Mouse (Mus musculus) thymus, postnatal 36 days (tissue): ENCODE results near the gene Crispld2.

Experiments used
- DNase-seq, 2 experiments: peaks; one replicate each; pipeline ENCODE4 v3.0.0; 2022; ENCODE audit warnings: mixed read lengths in 2 of 2

The Crispld2 gene

DNA sequence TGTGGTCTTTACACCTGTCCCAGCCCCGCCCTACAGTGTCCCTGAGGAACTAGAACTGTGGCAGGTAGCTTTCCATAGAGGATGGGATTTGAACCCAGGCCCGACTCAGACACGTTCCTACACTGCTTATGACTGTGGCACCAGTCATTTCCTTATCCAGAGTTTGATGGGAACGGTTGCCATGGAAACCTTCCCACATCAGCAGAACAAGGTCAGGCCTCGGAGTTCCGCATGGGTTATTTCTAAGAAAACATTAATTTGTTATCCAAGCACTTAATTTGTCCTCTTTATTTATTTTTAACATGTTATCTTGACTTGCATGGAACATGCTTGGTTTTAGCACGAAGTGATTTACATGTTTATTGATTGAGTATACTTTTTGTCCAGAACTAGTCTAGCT lies 9.5 kb downstream of the Crispld2 start:
- DNase-seq: no peak

DNA sequence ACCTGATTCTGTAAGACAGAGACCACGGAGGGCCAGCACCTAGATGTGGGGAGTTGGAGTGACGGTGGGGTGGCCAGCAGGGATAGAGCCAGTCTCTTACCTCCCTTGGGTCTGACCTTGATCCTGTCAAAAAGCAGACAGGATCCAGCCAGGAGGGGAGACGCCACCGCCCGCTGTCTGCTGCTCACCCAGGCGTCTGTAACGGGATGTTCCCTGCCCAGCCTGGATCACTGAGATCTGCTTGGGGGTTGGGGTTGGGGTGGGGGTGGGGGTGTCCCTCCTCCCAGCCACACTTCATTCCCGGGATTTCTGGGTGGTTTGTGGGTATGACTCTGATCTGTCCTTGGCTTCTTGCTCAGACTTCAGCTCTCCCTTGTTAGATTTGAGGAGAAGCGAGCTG lies 10.1 kb downstream of the Crispld2 start:
- no peak for DNase-seq

DNA sequence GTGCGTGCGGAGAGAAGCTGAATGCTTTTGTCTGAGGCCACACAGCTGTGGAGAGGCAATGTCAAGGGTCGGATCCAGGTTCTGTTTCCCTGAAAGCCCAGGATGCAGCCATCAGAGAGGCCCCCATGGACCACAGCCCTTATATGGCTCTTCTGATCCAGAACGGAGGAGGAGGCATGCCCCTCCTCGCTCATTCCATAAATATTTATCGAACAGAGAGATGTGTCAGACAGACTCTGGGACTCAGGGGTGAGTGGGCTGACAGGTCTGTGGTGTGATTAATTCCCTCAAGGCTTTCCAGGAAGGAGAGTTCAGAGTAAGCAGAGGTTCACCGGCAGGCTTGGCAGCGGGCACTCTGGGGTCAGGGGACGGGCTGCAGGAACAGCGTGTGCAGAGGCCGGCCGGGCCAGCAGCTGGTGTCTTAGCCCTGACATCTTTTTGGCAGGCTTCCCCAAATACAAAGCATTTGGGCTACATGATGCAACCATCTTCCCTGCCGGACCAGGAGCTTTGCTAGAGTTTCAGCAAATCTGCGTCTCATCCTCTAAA lies 12.0 kb downstream of the Crispld2 start:
- DNase-seq: no peak

DNA sequence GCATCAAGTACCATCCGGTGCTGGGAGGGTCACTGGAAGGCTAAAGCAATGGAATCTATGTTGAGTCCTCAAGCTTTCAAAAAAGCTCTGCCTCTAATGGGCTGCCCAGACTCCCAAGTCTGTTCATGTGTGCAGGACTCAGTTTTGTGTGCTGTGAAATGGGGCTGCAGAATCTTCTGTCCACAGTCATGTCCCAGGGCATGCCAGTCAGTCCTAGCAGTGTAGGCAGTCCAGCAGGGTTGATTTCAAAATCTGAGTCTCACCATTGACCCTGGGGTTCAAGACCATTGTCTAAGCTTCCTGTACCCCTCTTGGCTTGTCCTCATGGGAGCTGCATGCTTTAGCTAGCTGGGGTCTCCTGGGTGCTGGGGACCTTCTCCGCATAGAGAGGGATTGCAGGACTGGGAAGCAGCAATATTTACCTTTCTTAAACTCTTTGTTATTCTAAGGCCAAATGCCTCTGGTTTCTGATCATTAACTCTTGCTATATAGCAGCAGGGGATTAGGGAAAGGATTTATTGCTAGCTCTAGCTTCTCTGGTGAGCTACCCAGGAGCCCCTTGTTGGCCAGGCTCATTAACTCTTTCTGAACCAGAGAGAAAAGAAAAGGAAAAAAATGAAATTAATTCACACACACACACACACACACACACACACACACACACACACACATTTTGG lies 12.6 kb downstream of the Crispld2 start:
- DNase-seq: no peak

DNA sequence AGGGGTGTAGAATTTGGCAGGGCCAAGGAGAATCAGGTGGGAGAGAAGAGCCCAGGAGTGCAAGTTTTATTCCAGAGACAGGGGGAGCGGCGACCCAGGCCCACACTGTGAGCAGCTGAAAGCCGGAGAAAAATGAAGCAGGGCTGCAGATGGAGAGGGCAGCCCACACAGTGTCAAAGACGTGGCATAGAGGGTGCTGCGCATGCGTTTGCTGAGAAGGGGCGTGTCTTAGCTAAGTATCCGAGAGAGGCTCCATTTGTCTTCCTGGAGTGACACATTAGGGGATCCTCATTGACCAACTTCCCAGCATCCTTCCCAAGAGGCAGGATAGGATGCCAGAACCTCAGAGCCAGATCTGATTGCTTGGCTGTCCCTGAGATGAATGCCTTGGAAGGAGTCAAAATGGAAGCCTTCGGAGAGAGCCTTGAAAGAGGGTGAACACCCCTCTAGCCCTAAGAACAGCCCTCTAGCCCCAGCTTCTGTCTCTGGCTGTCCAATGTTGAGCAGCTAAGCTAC lies 14.5 kb downstream of the Crispld2 start:
- no peak for DNase-seq

DNA sequence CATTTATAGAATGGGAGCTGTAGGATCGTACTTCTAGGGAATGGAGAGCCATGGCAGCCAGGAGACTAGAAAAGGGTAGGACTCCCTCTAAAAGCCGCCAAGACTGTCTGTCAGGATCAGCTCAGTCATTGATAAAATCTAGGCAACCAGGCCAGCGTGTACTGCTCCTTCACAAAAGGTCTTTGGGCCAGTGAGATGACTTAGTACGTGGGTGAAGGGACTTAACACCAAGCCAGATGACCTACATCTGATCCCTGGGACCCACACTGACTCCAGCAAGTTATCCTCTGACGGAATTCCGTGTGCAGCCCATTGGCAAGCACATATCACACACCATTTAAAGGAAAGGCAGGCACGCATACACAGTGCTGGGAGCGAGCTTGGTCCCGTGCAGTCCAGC lies 14.9 kb downstream of the Crispld2 start:
- DNase-seq: no peak

DNA sequence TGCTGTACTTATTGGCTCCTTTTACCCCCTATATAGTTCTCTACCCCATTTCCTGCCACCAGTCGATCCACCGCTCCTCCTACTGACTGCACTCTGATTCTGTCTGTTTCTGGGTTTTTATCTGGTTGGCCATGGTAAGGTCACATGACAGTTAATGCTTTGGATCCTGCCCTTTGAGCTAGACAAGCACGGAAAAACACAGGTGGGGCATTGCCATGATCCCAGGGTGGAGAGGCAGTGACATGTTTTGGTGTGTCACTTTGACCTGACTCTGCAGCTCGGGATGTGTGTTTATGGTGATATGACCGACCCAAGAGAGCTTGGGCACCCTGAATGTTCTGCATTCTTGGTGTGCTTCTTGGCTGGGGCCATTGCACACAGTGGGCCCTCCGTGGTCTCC lies 17.0 kb downstream of the Crispld2 start:
- no peak for DNase-seq

DNA sequence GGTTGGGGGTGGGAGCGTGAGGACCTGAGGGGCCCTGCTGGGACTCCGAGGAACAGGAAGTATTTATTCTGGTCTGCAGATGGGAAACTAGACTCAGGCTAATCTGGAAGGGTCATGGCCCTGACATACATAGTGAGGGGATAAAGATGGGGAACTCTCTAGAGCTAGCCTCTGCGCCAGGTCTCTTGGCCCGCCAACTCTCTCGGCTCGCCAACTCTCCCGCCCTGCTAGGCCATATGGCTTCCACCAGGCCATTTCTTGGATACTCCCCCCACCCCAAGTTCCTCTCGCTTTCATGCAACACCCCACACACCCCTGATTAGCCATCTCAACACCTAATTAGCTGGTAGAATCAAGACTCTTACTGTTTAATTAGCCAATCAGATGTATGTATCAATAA lies 20.3 kb downstream of the Crispld2 start:
- no peak for DNase-seq

DNA sequence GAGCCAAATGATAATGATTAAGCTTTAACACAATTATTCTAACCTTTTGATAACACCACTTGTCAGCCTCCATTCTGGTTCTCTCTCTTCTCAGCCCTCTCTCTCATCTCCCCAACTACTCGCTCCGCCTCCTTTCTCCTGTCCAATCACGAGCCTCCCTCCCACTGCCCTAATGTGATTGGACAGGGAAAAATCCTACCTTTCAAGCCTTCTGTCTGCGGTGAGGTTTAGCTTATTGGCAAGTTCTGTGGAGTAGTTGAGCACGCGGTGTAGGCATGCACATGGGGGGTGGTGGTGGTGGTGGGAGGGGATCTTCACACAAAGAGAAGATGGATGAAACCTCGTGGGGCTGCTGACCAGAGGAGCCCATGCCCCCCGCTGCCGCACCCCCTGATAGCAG lies 20.7 kb downstream of the Crispld2 start:
- peak in 1 of 2 experiments; percentile 31 for DNase-seq

DNA sequence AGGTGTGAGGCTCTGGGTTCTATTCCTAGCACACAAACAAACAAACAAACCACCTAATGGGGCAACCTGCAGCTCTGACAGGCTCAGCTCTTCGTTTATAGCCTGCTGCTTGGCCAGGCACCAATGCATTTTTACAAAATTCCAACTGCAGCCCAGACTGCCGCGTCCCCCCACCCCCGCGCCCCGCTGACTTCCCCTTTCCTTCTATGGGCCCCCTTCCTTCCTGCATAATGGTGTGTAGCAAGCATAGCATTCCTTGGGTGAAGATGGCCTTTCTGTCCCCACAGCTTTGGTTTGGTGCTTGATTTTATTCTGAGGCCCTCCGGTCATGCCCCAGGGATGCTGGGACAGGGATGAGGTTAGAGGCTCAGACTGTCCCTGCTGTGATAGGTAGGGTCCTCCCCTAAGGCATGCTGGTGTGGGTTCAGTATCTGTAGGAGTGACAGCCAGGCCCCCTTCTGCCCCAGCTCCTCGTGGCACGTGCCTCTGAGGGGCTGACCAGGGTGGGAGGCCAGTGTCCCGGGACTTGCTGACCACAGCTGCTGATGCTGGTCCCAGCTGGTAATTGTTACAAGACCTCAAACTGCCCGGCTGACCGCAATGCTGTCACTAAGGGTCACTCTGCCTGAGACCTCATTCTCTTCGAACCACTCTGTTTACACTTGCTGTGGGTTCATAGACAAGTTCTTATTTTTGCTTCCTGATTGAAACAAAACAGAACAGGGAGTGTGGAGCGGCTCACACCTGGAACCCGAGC lies 22.2 kb downstream of the Crispld2 start:
- no peak for DNase-seq

DNA sequence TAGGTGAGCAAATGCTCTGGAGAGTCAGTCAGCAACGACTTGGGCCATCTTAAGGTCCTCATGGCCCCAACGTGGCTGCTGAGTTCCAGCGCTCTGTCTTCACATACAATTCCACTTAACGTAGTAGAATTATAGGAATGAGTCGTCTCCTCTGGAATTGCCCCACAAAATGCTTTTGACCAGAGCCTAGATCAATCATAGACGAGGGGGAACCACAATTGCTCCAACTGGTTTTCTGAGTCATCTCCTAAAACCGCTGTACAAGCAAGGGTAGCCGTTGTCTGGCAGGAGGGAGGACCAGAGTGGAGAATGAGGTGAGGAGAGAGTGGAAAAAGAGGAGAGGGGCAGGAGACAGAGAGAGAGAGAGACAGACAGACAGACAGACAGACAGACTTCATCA lies 23.7 kb downstream of the Crispld2 start:
- no peak for DNase-seq

DNA sequence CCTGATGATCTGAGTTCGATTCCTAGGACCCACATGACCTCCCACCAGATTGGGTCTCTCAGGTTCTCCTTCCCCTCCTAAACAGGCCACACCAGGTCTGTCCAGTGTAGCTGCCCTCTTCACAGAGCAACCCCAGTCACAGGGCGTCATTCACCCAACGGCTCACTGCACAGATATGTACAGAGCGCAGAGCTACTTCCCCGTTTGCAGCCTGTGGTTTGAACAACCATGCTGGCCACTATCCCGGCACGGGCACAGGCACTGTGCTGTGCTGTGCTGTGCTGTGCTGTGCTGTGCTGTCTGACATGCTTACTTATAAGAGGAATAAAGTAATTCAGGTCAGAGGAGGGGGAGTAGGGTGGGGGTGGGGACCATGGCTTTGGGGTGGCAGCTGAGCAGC lies 24.2 kb downstream of the Crispld2 start:
- no peak for DNase-seq

DNA sequence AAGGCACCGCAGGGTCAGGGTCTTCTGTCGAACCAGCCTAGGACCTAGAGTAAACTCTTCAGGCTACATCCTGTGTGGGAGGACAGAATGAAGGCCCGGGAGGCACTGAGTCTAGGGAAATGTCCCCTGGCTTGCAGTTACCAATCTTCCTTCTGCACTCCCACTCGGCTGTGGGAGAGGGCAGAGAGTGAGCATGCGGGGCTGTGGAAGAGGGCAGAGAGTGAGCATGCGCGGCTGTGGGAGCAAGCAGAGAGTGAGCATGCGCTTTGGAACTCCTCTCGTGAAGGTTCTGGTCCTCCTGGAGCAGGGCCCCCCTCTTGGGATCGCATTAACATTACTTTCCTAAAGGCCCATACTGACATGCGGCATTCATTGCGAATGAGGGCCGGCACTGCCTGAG lies 25.1 kb downstream of the Crispld2 start:
- DNase-seq: no peak

DNA sequence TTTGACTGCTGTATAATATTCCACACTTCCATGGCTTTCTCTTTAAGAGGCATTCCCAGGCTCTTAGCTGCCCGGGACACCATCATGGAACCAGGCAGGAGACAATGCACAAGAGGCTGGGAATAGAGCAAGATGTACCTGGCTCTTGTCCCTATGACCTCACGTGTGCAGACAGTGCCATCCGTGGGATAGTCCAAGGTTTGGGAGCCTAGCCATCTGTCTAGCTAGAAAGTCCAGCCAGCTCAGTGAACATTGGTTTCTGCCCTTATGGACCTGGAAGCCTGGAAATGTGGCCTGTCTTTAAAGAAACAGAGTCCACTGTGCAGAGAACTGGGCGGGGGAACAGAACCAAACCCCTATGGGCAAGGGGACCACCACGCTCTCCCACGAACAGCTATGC lies 25.5 kb downstream of the Crispld2 start:
- no peak for DNase-seq

DNA sequence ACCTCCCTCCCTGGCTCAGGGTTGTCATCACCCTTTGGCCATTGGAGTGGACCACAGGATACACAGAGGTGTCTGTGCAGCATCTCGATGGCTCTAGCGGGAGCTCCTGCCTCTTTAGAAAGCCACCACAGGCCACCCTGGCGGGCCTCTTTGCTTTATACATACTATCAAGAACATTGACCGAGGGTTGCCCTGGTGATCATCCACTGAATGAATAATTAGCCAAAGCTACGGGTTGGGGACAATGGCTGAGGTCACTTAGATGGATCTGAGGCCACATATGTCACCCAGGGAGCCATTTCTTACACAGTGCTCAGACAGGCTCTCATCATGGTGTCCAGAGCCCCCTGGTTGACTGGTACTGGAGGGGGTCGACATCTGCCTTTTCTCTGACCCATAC lies 26.1 kb downstream of the Crispld2 start:
- no peak for DNase-seq

DNA sequence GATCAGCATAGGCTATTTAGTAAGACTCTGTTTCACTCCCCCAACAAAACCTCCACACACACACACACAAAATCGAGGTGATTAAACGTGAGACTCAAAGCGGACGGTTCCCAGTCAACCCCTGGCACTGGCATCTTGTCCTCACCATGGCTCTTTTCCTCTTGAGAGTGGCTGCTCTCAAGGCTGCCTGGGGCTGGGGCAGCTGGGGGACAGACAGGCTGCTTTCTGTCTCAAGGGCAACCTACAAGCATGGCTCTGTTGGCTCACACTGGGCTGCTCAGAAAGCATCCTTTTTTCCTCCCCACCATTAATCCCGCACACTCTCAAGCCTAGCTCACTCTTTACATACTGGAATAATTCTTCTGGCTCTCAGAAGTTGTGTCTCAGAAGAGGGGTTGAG lies 27.1 kb downstream of the Crispld2 start:
- no peak for DNase-seq

DNA sequence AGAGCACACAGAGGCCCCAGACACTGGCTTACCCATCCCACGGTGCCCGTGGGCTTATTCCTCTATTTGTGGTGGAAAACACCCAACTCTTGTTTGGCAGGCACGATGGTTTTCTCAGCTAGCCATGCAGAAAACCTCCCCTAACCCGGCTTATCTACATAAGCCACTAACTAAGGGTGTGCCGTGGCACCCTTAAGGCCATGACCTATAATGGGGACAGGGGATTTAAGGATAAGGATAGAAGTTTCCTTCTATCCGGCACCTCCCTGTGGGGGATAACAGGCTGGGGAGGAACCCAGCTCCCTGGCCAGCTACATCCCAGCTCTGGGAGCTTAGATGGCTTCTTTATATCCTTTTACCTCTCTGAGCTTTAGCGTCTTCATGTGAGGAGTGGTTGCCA lies 28.1 kb downstream of the Crispld2 start:
- DNase-seq: no peak

DNA sequence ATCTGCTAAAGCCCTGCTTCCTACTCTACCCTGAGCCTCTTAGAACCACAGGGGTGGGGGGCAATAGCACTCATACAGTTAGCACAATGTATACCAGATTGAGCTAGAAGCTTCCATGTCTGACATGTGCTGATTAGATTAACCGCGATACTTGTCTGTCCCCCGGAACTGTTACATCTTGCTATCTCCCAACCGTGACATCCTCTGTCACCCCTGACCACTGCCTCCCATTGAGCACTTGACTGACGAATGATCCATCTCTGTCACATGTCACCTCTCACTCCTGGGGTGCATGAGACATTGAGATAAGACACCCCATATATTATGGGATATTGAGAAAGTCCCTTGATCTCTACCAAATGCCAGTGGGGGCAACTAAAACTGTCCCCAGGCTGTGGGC lies 34.0 kb downstream of the Crispld2 start:
- no peak for DNase-seq

DNA sequence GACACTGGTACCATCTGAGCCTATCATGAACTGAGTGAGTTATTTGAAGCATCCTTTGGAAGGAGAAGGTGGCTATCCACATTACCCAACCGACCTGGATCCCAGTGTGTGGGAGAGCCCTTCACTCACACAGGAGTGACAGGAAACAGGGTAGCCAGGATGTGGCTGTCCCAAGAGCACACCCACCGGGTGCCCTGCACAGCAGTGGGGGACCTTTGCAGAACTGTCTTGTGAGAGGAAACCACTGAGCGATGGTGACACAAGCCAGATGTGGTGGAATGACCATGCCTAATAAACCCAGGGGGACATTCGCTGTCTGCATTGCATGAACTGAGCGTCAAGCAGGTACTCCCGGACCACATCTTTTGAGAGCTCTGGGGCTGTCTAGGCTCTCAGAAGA lies 34.8 kb downstream of the Crispld2 start:
- no peak for DNase-seq

DNA sequence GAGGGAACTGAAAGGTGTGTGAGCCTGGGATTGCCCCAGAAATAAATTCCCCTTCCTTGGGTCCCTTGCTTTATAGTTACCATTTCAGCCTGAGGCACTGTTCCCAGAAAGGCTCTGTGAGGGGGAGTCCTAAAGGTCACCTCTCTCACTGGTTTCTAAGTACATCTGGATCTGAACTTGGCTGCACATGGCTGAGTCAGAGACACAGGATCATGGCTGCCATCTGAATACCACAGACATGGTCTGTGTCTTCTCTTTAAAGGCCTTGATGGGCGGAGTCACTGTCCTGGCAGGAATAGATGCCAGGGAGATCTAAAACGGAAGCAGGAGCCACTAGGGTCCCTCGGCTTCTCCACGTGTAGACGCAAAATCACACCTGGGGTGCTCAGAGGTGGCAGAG lies 38.2 kb downstream of the Crispld2 start:
- no peak for DNase-seq

DNA sequence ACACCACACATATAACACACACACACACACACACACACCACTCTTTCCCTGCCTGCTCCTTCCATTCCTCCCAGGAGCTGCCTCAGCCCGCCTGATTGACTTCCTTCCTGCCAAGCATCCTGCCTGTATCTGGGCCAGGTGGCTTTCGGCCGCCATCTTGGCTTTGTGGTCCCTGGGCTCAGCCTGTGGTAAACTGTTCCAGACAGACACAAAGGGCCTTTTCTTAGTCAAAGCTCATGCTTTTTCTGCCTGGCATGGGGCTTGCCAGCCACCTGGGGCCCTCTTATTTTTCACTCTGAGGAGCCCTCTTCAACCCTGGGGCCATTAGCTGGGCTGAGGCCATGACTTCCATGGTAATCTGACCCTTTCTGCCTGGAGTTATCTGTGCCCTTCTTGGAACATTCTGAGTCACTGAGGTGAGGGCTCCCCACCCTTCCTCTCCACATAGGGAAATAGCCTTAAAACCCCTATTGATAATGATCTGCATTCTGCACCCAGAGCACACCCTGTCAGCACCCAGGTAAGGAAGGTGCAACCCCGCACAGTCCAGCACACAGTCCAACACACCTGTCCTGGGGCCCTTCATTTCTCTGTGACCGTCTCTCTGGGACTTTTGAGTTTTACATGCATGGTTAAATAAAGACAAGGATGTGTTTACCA lies 40.4 kb downstream of the Crispld2 start:
- peak; percentile 78 to 88 for DNase-seq

DNA sequence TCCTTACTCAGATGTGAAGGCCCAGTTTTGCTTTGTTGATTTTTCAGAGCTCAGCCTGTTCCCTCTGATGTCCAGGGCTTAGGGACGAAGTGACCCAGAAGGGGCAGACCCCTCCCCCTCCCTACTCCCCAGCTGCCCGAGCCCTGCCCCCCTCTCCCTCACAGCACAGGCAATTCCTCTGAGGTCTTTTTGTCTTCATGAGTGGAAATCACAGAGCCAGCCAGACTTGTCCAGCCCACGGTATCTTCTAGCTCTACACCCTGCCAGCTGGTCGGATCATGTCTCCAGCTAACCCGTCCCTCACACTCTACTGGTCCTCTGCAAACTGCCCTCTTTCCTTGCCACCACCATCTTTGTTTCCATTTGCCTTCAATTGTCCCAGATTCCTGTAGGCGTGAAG lies 42.2 kb downstream of the Crispld2 start:
- DNase-seq: no peak

DNA sequence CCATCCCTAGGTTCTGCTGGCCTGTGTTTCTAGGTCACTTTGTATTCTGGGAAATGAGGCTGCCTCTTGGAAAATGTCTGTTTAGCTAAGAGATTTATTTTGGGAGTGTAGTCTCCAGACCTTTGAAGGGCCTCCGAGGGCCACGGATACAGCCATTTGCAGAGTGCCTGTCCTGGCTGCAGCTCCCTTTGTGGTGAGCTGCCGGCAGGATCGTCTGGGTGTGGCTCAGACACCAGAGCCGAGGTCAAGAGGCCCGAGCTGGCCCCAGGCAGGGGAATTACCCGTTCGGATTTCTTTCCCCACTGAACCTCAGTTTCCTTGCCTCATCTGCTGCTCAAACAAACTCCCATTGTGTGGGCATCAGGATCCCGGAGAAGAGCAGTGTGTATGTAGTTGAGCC lies 43.9 kb downstream of the Crispld2 start:
- DNase-seq: no peak

DNA sequence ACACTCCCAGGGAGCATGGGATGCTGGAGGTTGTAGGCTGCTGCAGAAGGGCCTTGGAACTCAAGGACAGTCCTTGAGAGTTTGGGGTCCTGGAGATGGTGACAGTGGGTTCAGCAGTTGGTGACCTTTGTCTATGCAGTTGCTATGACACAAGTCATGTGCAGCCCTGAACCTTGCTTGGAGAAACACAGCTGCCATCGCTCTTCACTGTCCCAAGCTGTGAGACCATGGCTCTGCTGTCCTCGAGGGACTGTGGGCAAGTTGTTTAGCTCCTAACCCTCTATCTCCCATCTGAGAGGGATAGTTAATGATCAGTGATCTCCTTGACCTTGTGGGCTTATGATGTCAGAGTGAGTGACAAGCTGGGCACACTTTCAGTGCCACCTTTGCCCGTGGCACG lies 44.3 kb downstream of the Crispld2 start:
- no peak for DNase-seq
